Mouse (Mus musculus): ENCODE measurements at regions not wholly inside any gene's neighbourhood (a gene's known extent, or its start where the extent isn't known, plus 50 kb on each side); places are given as distances from the start of the nearest gene placed in this dataset.
A peak's percentile ranks its signal among the peaks of the same experiment; 100 is the strongest.

GRCm38 (mm10) chr2:166415481-166415965, 260.1 kb upstream of the Sulf2 start:
- ATAC-seq (ENCODE audit: insufficient read depth, low FRiP score, low TSS enrichment): no peak
- H3K27ac ChIP-seq (ENCODE audit: low read depth, low read length): no peak overlapping the region

GRCm38 (mm10) chr2:166414856-166415255, 259.4 kb upstream of the Sulf2 start:
- H3K4me1 ChIP-seq (ENCODE audit: control insufficient read depth, insufficient read depth, low read length): peaks cover 17% of the 10 kb centered on the region
- H3K4me3 ChIP-seq (ENCODE audit: low read depth, low read length): no peak overlapping the region
- H3K36me3 ChIP-seq (ENCODE audit: control insufficient read depth, insufficient read depth, low read length): no peaks in the 10 kb centered on the region
- no peak overlapping the region for H3K27ac ChIP-seq (ENCODE audit: low read depth, low read length)
- H3K9ac ChIP-seq (ENCODE audit: low read length): no peak overlapping the region
- no peak overlapping the region for H3K4me2 ChIP-seq (ENCODE audit: low read depth)
- ATAC-seq (ENCODE audit: insufficient read depth, low FRiP score, low TSS enrichment) (no peak), DNase-seq (ENCODE audit: low spot score) (no peak)
- 89% methylated on average over 8 of the region's 8 CpGs for WGBS
- no peaks in the 10 kb centered on the region for H3K27me3 ChIP-seq (ENCODE audit: control insufficient read depth, insufficient read depth, low read length)
- no peaks in the 10 kb centered on the region for H3K9me3 ChIP-seq (ENCODE audit: control insufficient read depth, low read length)

More at GRCm38 (mm10) chr2:166415481-166415965, 260.1 kb upstream of the Sulf2 start:
- no peak for DNase-seq (ENCODE audit: low spot score)
- no peaks in the 10 kb centered on the region for H3K9me3 ChIP-seq (ENCODE audit: control insufficient read depth, low read length)
- no peak overlapping the region for H3K4me2 ChIP-seq (ENCODE audit: low read depth)
- H3K4me3 ChIP-seq (ENCODE audit: low read depth, low read length): no peak overlapping the region
- WGBS: 77% methylated on average over 16 of the region's 16 CpGs
- H3K4me1 ChIP-seq (ENCODE audit: control insufficient read depth, insufficient read depth, low read length): peaks cover 17% of the 10 kb centered on the region
- H3K9ac ChIP-seq (ENCODE audit: low read length): no peak overlapping the region
- no peaks in the 10 kb centered on the region for H3K36me3 ChIP-seq (ENCODE audit: control insufficient read depth, insufficient read depth, low read length)
- H3K27me3 ChIP-seq (ENCODE audit: control insufficient read depth, insufficient read depth, low read length): no peaks in the 10 kb centered on the region

DNA sequence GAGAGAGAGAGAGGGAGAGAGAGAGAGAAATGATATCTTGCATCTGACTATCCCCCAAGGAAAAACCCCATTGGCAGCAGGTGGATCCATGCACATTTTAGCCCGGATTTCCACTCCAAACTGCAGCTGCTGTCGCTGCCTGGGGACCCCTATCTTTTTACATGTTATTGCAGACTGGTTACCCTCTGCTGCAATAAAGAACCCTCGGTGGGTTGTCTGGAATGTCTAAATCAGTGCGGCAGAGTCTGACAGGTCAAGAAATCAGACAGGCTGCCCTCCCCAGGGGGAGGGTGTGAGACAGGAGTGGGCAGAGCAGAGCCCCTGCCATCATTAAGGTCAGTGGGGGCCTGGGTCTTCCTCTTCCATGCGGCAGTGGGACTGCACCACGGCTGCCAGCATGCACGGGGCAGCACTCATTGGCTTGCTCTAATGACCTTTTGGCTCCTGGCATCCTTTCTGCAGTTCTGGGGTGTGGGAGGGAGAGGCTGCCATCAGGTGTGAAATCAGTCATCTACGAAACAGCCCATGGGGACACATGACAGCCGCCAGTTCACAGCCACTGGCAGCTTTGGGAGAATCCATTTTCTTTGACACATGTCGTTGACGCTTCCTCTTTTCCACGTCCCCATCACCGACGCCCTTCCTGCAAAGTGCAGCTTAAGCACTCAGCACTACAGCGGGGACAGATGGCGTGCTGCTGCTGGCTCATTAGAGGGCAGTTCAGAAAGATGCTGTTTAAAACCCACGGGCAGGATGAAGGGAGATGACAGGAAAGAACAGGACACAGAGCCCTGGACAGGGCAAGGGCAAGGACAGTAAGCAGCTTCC, 256.8 kb upstream of the Sulf2 start:
- Histone ChIP-seq H3K9ac (ENCODE audit: low read length) (no peak overlapping the region), H3K9me3 (ENCODE audit: control insufficient read depth, low read length) (no peaks in the 10 kb centered on the region), H3K4me3 (ENCODE audit: low read depth, low read length) (no peak overlapping the region), H3K36me3 (ENCODE audit: control insufficient read depth, insufficient read depth, low read length) (no peaks in the 10 kb centered on the region), H3K4me1 (ENCODE audit: control insufficient read depth, insufficient read depth, low read length) (peaks cover 17% of the 10 kb centered on the region), H3K4me2 (ENCODE audit: low read depth) (no peak overlapping the region), H3K27ac (ENCODE audit: low read depth, low read length) (peak overlapping the region; percentile 45), H3K27me3 (ENCODE audit: control insufficient read depth, insufficient read depth, low read length) (no peaks in the 10 kb centered on the region)
- DNase-seq (ENCODE audit: low spot score) (no peak), ATAC-seq (ENCODE audit: insufficient read depth, low FRiP score, low TSS enrichment) (no peak)
- 26% methylated on average over 17 of the region's 17 CpGs for WGBS

DNA sequence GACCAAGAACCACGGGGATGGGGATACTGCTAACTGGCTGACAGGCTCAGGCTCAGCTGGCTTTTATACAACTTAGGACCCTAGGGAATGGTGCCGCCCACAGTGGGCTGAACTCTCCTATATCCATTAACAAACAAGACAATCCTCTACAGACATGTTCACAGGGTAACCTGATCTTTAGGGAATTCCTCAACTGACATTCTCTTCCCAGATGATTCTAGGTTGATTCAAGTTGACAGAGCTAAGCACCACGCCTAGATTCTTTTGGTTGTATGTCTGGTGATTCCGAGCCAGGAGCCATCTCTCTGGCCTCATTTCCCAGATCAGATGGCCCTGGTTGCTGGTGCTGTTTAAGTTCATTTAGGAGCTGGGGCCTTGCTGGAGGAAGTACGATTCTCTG, 253.9 kb upstream of the Sulf2 start:
- 88% methylated on average over 5 of the region's 5 CpGs for WGBS

DNA sequence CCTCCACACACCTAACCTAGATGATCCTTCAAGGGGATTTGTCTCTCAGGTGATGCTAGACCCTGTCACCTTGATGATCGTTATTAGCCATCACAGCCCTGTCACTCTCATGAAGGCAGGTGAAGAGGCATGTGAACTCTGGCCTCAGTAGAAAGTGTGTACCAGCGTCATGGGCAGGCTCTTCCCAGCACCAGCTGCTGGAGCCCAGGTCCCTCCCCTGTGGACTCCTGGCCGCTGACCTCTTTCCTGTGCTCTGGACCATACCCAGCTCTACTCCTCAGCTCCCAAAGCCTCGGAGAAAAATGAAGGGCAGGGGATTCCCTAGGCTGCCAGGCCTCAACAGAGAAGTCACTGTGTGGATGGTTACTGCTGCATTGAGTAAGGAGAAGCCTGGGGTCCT, 253.3 kb upstream of the Sulf2 start:
- H3K27me3 ChIP-seq (ENCODE audit: control insufficient read depth, insufficient read depth, low read length): no peaks in the 10 kb centered on the region
- WGBS: 87% methylated on average over 4 of the region's 4 CpGs
- no peak overlapping the region for H3K27ac ChIP-seq (ENCODE audit: low read depth, low read length)
- DNase-seq (ENCODE audit: low spot score) (no peak), ATAC-seq (ENCODE audit: insufficient read depth, low FRiP score, low TSS enrichment) (no peak)
- no peak overlapping the region for H3K4me2 ChIP-seq (ENCODE audit: low read depth)
- no peak overlapping the region for H3K4me3 ChIP-seq (ENCODE audit: low read depth, low read length)
- no peak overlapping the region for H3K9ac ChIP-seq (ENCODE audit: low read length)
- no peaks in the 10 kb centered on the region for H3K36me3 ChIP-seq (ENCODE audit: control insufficient read depth, insufficient read depth, low read length)
- H3K4me1 ChIP-seq (ENCODE audit: control insufficient read depth, insufficient read depth, low read length): peaks cover 20% of the 10 kb centered on the region
- H3K9me3 ChIP-seq (ENCODE audit: control insufficient read depth, low read length): no peaks in the 10 kb centered on the region

More for the DNA sequence above, 253.9 kb upstream of the Sulf2 start:
- Histone ChIP-seq H3K27ac (ENCODE audit: low read depth, low read length) (no peak overlapping the region), H3K9me3 (ENCODE audit: control insufficient read depth, low read length) (no peaks in the 10 kb centered on the region), H3K4me2 (ENCODE audit: low read depth) (no peak overlapping the region), H3K4me1 (ENCODE audit: control insufficient read depth, insufficient read depth, low read length) (peaks cover 20% of the 10 kb centered on the region), H3K36me3 (ENCODE audit: control insufficient read depth, insufficient read depth, low read length) (no peaks in the 10 kb centered on the region), H3K9ac (ENCODE audit: low read length) (no peak overlapping the region), H3K27me3 (ENCODE audit: control insufficient read depth, insufficient read depth, low read length) (no peaks in the 10 kb centered on the region), H3K4me3 (ENCODE audit: low read depth, low read length) (no peak overlapping the region)
- no peak for ATAC-seq (ENCODE audit: insufficient read depth, low FRiP score, low TSS enrichment)
- DNase-seq (ENCODE audit: low spot score): no peak

GRCm38 (mm10) chr2:166408009-166408408, 252.5 kb upstream of the Sulf2 start:
- Histone ChIP-seq H3K27me3 (ENCODE audit: control insufficient read depth, insufficient read depth, low read length) (no peaks in the 10 kb centered on the region), H3K4me2 (ENCODE audit: low read depth) (no peak overlapping the region), H3K4me1 (ENCODE audit: control insufficient read depth, insufficient read depth, low read length) (peaks cover 19% of the 10 kb centered on the region), H3K9ac (ENCODE audit: low read length) (no peak overlapping the region), H3K4me3 (ENCODE audit: low read depth, low read length) (no peak overlapping the region), H3K9me3 (ENCODE audit: control insufficient read depth, low read length) (no peaks in the 10 kb centered on the region), H3K27ac (ENCODE audit: low read depth, low read length) (no peak overlapping the region), H3K36me3 (ENCODE audit: control insufficient read depth, insufficient read depth, low read length) (no peaks in the 10 kb centered on the region)
- WGBS: 53% methylated on average over 16 of the region's 16 CpGs
- ATAC-seq (ENCODE audit: insufficient read depth, low FRiP score, low TSS enrichment): no peak
- DNase-seq (ENCODE audit: low spot score): no peak

DNA sequence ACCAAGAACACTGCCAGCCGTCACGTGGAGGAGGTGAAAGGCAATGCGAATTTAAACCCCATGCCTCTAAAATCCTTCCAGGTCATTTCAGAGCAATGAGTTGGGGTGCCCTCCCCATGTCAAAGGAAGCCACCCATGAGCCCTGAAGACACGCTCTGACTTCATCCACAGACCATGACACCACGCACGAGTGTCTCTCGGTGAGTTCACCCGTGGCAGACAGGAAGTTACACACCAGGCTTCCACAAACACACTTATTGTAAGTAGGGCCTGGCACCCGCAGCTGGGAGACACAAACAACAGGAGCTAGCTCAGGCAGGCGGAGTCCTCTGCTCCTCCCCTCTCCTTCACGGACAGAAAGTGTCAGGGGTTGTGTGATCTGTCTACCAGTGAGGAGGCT, 251.4 kb upstream of the Sulf2 start:
- peaks cover 8% of the 10 kb centered on the region for H3K4me1 ChIP-seq (ENCODE audit: control insufficient read depth, insufficient read depth, low read length)
- no peak overlapping the region for H3K4me3 ChIP-seq (ENCODE audit: low read depth, low read length)
- no peaks in the 10 kb centered on the region for H3K36me3 ChIP-seq (ENCODE audit: control insufficient read depth, insufficient read depth, low read length)
- H3K9me3 ChIP-seq (ENCODE audit: control insufficient read depth, low read length): no peaks in the 10 kb centered on the region
- H3K9ac ChIP-seq (ENCODE audit: low read length): no peak overlapping the region
- DNase-seq (ENCODE audit: low spot score): no peak
- H3K27ac ChIP-seq (ENCODE audit: low read depth, low read length): no peak overlapping the region
- H3K27me3 ChIP-seq (ENCODE audit: control insufficient read depth, insufficient read depth, low read length): no peaks in the 10 kb centered on the region
- 69% methylated on average over 11 of the region's 11 CpGs for WGBS
- no peak for ATAC-seq (ENCODE audit: insufficient read depth, low FRiP score, low TSS enrichment)
- no peak overlapping the region for H3K4me2 ChIP-seq (ENCODE audit: low read depth)

DNA sequence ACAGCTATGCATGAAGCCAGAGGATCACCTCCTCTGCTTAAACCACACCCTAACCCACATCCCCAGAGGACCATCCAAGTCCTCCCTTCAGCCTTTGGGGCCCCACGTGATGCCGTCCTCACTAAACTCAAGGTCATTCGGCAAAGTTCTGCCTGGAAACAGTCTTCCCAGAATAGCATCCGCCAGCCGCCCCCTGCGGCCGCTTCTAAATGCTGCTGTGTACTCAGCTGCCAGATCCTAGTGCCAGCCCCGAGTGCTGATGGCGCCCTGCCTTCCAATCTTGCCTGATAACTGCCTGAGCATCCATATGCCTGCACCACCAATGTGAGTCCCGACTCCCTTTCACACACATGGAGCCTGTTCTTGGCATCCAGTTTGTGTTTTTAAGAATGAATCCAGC, 247.9 kb upstream of the Sulf2 start:
- Histone ChIP-seq H3K27me3 (ENCODE audit: control insufficient read depth, insufficient read depth, low read length) (no peaks in the 10 kb centered on the region), H3K4me2 (ENCODE audit: low read depth) (no peak overlapping the region), H3K27ac (ENCODE audit: low read depth, low read length) (no peak overlapping the region), H3K4me3 (ENCODE audit: low read depth, low read length) (no peak overlapping the region), H3K9ac (ENCODE audit: low read length) (no peak overlapping the region), H3K9me3 (ENCODE audit: control insufficient read depth, low read length) (no peaks in the 10 kb centered on the region), H3K4me1 (ENCODE audit: control insufficient read depth, insufficient read depth, low read length) (peaks cover 9% of the 10 kb centered on the region; the same call in 1 of the 2 replicates), H3K36me3 (ENCODE audit: control insufficient read depth, insufficient read depth, low read length) (no peaks in the 10 kb centered on the region)
- 76% methylated on average over 10 of the region's 10 CpGs for WGBS
- DNase-seq (ENCODE audit: low spot score) (no peak), ATAC-seq (ENCODE audit: insufficient read depth, low FRiP score, low TSS enrichment) (no peak)

DNA sequence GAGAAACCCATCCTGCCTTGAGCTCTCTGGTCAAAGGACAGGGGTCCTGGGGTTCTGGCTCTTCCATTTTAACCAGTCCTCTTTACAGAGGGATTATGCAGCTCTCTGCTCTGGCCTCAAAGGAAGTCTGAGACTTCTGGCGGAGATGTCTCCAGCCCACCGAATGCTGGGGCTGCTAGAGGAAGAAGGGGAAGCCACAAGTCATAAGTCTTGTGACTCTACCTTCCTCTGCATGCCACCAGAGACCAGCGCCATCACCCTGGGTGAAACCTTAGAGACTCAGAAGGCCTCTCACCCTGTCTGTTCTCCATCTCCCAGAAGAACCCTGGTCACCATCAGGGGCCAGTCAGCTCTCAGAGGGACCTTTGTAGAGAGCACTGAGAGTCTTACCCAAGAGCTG, 246.4 kb upstream of the Sulf2 start:
- Histone ChIP-seq H3K4me3 (ENCODE audit: low read depth, low read length) (no peak overlapping the region), H3K9ac (ENCODE audit: low read length) (no peak overlapping the region), H3K27me3 (ENCODE audit: control insufficient read depth, insufficient read depth, low read length) (no peaks in the 10 kb centered on the region), H3K27ac (ENCODE audit: low read depth, low read length) (no peak overlapping the region), H3K36me3 (ENCODE audit: control insufficient read depth, insufficient read depth, low read length) (no peaks in the 10 kb centered on the region), H3K4me2 (ENCODE audit: low read depth) (no peak overlapping the region), H3K4me1 (ENCODE audit: control insufficient read depth, insufficient read depth, low read length) (peaks cover 13% of the 10 kb centered on the region; the same call in 1 of the 2 replicates), H3K9me3 (ENCODE audit: control insufficient read depth, low read length) (no peaks in the 10 kb centered on the region)
- 89% methylated on average over 3 of the region's 3 CpGs for WGBS
- ATAC-seq (ENCODE audit: insufficient read depth, low FRiP score, low TSS enrichment) (no peak), DNase-seq (ENCODE audit: low spot score) (no peak)
